Mouse (Mus musculus) heart, adult 2 months (tissue): ENCODE measurements around the gene Zfp286. TPM values are rescaled to one million over a fixed set of nuclear protein-coding genes. Genes with fewer than 3 reads are reported as not detected.
A peak's percentile ranks its signal among the peaks of the same experiment; 100 is the strongest.

Source experiments
- DNase-seq, 2 experiments: peaks; one replicate each; pipeline ENCODE4 v3.0.0; 2021
- H3K27ac ChIP-seq: fragments of 200-600 bp; 2 replicates; pipeline ENCODE4 v1.8.1; 2022
- H3K27me3 ChIP-seq: fragments of 200-500 bp; 2 replicates; pipeline ENCODE4 v1.6.1; 2012; ENCODE audit warnings: mild to moderate bottlenecking, low read length, inconsistent platforms, mixed read lengths; ENCODE audit not compliant: control insufficient read depth, insufficient read depth
- H3K36me3 ChIP-seq: fragments of 200-500 bp; 2 replicates; pipeline ENCODE4 v1.6.1; 2012; ENCODE audit warnings: low read length, inconsistent platforms; ENCODE audit not compliant: control insufficient read depth, insufficient read depth
- H3K4me1 ChIP-seq: fragments of 200-500 bp; 2 replicates; pipeline ENCODE4 v1.6.1; 2011; ENCODE audit warnings: low read length; ENCODE audit not compliant: control insufficient read depth, insufficient read depth
- H3K4me3 ChIP-seq: fragments of 200-600 bp; 2 replicates; pipeline ENCODE4 v1.8.1; 2022
- H3K79me2 ChIP-seq: fragments of 200-500 bp; replicated peaks from 2 replicates; pipeline ENCODE4 v1.6.1; 2012; ENCODE audit warnings: mild to moderate bottlenecking, inconsistent platforms, low read length, moderate library complexity, mixed read lengths; ENCODE audit not compliant: control insufficient read depth, insufficient read depth
- H3K9ac ChIP-seq: fragments of 200-500 bp; 2 replicates; pipeline ENCODE4 v1.6.1; 2012; ENCODE audit warnings: low read depth, mild to moderate bottlenecking, control low read depth, inconsistent platforms, low read length, mixed read lengths
- CTCF ChIP-seq: fragments of 200-600 bp; IDR thresholded peaks from 2 replicates; pipeline ENCODE4 v1.8.1; 2022; ENCODE audit warnings: antibody characterized with exemption, mild to moderate bottlenecking, moderate library complexity
- EP300 ChIP-seq: fragments of 200-500 bp; IDR thresholded peaks from 2 replicates; pipeline ENCODE4 v1.6.1; 2011; ENCODE audit warnings: low read depth, low read length, control low read depth; ENCODE audit not compliant: insufficient read depth
- POLR2A ChIP-seq: fragments of 200-500 bp; IDR thresholded peaks from 2 replicates; pipeline ENCODE4 v1.6.1; 2011; ENCODE audit warnings: mild to moderate bottlenecking, low read depth, low read length, control low read depth; ENCODE audit not compliant: insufficient read depth
- WGBS: fragments of 180-500 bp; shearing (Covaris S2); methylation state at CpG from one replicate; pipeline ENCODE4 v1.1.7; 2018; 5-methylcytosine and 5-hydroxymethylcytosine counted together
- intact Hi-C: fragments of 180-260 bp; cut with DNase I; formaldehyde crosslinking; loops from one replicate; pipeline ENCODE4 v1.15.1; 2025
- polyA plus RNA-seq: library from polyadenylated mRNA; depleted of rRNA; stranded (reverse); fragments of >200 nt; gene quantifications from 2 replicates; pipeline ENCODE4 v1.2.3, GENCODE M21; 2012
- total RNA-seq, 2 experiments: library from RNA; stranded (reverse); gene quantifications; 2 replicates each; pipeline ENCODE4 v1.2.3; 2021

Zfp286 gene
- total and polyA plus RNA-seq, 3 experiments, result 0.41 to 0.70 (median 0.42) TPM

GRCm38 (mm10) chr11:62760755-62761457 is 28.4 kb downstream of the Zfp286 start:
- H3K9ac ChIP-seq, result no peak overlapping the region
- no peak for TF ChIP-seq EP300
- no peak for TF ChIP-seq CTCF
- no peak for TF ChIP-seq POLR2A
- no peak for DNase-seq
- peak overlapping the region; percentile 72 for H3K27ac ChIP-seq
- 57% methylated on average over 9 of the region's 9 CpGs for WGBS
- no peaks in the 10 kb centered on the region for H3K27me3 ChIP-seq
- H3K79me2 ChIP-seq, result no peaks in the 10 kb centered on the region
- H3K36me3 ChIP-seq, result no peaks in the 10 kb centered on the region
- intact Hi-C loops, result no loop called here
- no peaks in the 10 kb centered on the region for H3K4me1 ChIP-seq
- H3K4me3 ChIP-seq, result no peak overlapping the region

GRCm38 (mm10) chr11:62758491-62758890 is 30.8 kb downstream of the Zfp286 start:
- DNase-seq, result no peak
- Histone ChIP-seq H3K79me2 (no peaks in the 10 kb centered on the region), H3K36me3 (no peaks in the 10 kb centered on the region), H3K27ac (no peak overlapping the region), H3K4me1 (no peaks in the 10 kb centered on the region), H3K4me3 (no peak overlapping the region), H3K9ac (no peak overlapping the region), H3K27me3 (no peaks in the 10 kb centered on the region)
- 92% methylated on average over 11 of the region's 11 CpGs for WGBS
- TF ChIP-seq EP300, result no peak
- intact Hi-C loops, result no loop called here

GRCm38 (mm10) chr11:62757906-62758305 is 31.4 kb downstream of the Zfp286 start:
- H3K27ac ChIP-seq, result no peak overlapping the region
- DNase-seq, result no peak
- no peaks in the 10 kb centered on the region for H3K36me3 ChIP-seq
- no peak overlapping the region for H3K4me3 ChIP-seq
- 79% methylated on average over 6 of the region's 6 CpGs for WGBS
- intact Hi-C loops, result loop anchor here (1.0 to 2.0 kb wide), 2 partner anchors 51 to 93 kb away; no protein-coding TSS in a partner anchor
- no peaks in the 10 kb centered on the region for H3K79me2 ChIP-seq
- no peaks in the 10 kb centered on the region for H3K27me3 ChIP-seq
- H3K4me1 ChIP-seq, result no peaks in the 10 kb centered on the region
- H3K9ac ChIP-seq, result no peak overlapping the region
- TF ChIP-seq EP300 (no peak), CTCF (no peak), POLR2A (no peak)

GRCm38 (mm10) chr11:62757143-62757507 is 32.1 kb downstream of the Zfp286 start:
- no peak overlapping the region for H3K27ac ChIP-seq
- H3K4me1 ChIP-seq, result no peaks in the 10 kb centered on the region
- WGBS, result 4% methylated on average over 7 of the region's 7 CpGs
- no peak for DNase-seq
- no peaks in the 10 kb centered on the region for H3K36me3 ChIP-seq
- peak overlapping the region; percentile 34 for H3K9ac ChIP-seq
- no peaks in the 10 kb centered on the region for H3K79me2 ChIP-seq
- TF ChIP-seq POLR2A, result no peak
- no peak for TF ChIP-seq CTCF
- TF ChIP-seq EP300, result no peak
- peak overlapping the region; percentile 24; the same call in 1 of the 2 replicates for H3K4me3 ChIP-seq
- H3K27me3 ChIP-seq, result no peaks in the 10 kb centered on the region
- intact Hi-C loops, result loop anchor here (1.0 to 2.0 kb wide), 2 partner anchors 52 to 94 kb away; no protein-coding TSS in a partner anchor

GRCm38 (mm10) chr11:62756456-62757142 is 32.7 kb downstream of the Zfp286 start:
- WGBS, result 7% methylated on average over 36 of the region's 36 CpGs
- H3K79me2 ChIP-seq, result no peaks in the 10 kb centered on the region
- peak overlapping the region; percentile 0 for H3K9ac ChIP-seq
- H3K4me3 ChIP-seq, result peak overlapping the region; percentile 2; the same call in 1 of the 2 replicates
- peak; percentile 95 to 96 for DNase-seq
- H3K27me3 ChIP-seq, result no peaks in the 10 kb centered on the region
- no peaks in the 10 kb centered on the region for H3K4me1 ChIP-seq
- TF ChIP-seq EP300 (peak; percentile 85), POLR2A (no peak)
- intact Hi-C loops, result loop anchor here (1.0 to 2.0 kb wide), 2 partner anchors 52 to 95 kb away; no protein-coding TSS in a partner anchor
- H3K27ac ChIP-seq, result no peak overlapping the region
- H3K36me3 ChIP-seq, result no peaks in the 10 kb centered on the region

- no peak for TF ChIP-seq EP300
- TF ChIP-seq POLR2A, result no peak
- TF ChIP-seq CTCF, result no peak
- no peaks in the 10 kb centered on the region for H3K36me3 ChIP-seq
- H3K4me3 ChIP-seq, result no peak within 1 kb of the TSS
- H3K9ac ChIP-seq, result no peak within 1 kb of the TSS
- no peak within 1 kb of the TSS for H3K27ac ChIP-seq
- DNase-seq, result no peak
- WGBS, result 88% methylated on average over 8 of the region's 8 CpGs
- H3K4me1 ChIP-seq, result no peaks in the 10 kb centered on the region
- H3K27me3 ChIP-seq, result no peaks in the 10 kb centered on the region; the same call in 1 of the 2 replicates
- intact Hi-C loops, result no loop called here
- no peaks in the 10 kb centered on the region for H3K79me2 ChIP-seq
Measured at GRCm38 (mm10) chr11:62752780-62753179, 36.5 kb downstream of the Zfp286 start, which contains the start of gene Gm10428. Gene Gm10428 (plus strand): TSS chr11:62753100.
